Mouse (Mus musculus) CH12.LX (cell line): ENCODE measurements at regions not wholly inside any gene's neighbourhood (a gene's known extent, or its start where the extent isn't known, plus 50 kb on each side); places are given as distances from the start of the nearest gene placed in this dataset.

Source experiments
- DNase-seq: peaks from one replicate; pipeline ENCODE4 v3.0.0-alpha.2; 2013; ENCODE audit errors: extremely low read depth
- H3K27ac ChIP-seq: 2 replicates; pipeline ENCODE4 v1.5.1; 2012; ENCODE audit warnings: low read depth, mild to moderate bottlenecking, control low read depth, moderate library complexity; ENCODE audit not compliant: insufficient read depth
- H3K27me3 ChIP-seq: replicated peaks from 2 replicates; pipeline ENCODE3; 2012; ENCODE audit warnings: inconsistent platforms
- H3K36me3 ChIP-seq, 2 experiments: replicated peaks in 1 of 2; 2 replicates each; pipeline versions ENCODE3 to v1.6.1; 2012; ENCODE audit warnings: inconsistent platforms in 1 of 2, low read length in 1 of 2, mild to moderate bottlenecking in 1 of 2, mixed read lengths in 1 of 2, moderate library complexity in 1 of 2; ENCODE audit not compliant: control insufficient read depth in 1 of 2, insufficient read depth in 1 of 2
- H3K4me1 ChIP-seq, 2 experiments: 2 replicates each; pipeline ENCODE4 v1.6.1; 2012; ENCODE audit warnings: inconsistent platforms in 1 of 2, moderate library complexity in 1 of 2; ENCODE audit not compliant: insufficient read depth in 2 of 2, control insufficient read depth in 1 of 2
- H3K4me2 ChIP-seq: 2 replicates; pipeline ENCODE4 v1.6.1; 2012; ENCODE audit warnings: low read depth, mild to moderate bottlenecking, control low read depth; ENCODE audit not compliant: poor library complexity, insufficient read depth, severe bottlenecking
- H3K4me3 ChIP-seq, 3 experiments: fragments of 150-350 bp in 1 of 3; sonication (generic) in 1 of 3; replicated peaks in 1 of 3; 2 replicates each; pipeline versions ENCODE3 to v1.5.1; 2011 to 2012; ENCODE audit warnings: low read depth in 2 of 3, low read length in 2 of 3, mild to moderate bottlenecking in 2 of 3, moderate library complexity in 2 of 3, control low read depth in 1 of 3, improper control_type of control experiment in 1 of 3, inconsistent platforms in 1 of 3, mixed read lengths in 1 of 3; ENCODE audit not compliant: poor library complexity in 1 of 3
- H3K79me2 ChIP-seq: replicated peaks from 2 replicates; pipeline ENCODE4 v1.6.1; 2012; ENCODE audit warnings: mild to moderate bottlenecking, moderate library complexity; ENCODE audit not compliant: control insufficient read depth, poor library complexity, insufficient read depth, severe bottlenecking; ENCODE audit errors: extremely low read depth
- H3K9ac ChIP-seq: 2 replicates; pipeline ENCODE4 v1.6.1; 2012; ENCODE audit warnings: low read depth, mild to moderate bottlenecking, control low read depth, moderate library complexity; ENCODE audit not compliant: insufficient read depth
- H3K9me3 ChIP-seq: replicated peaks from 2 replicates; pipeline ENCODE3; 2012; ENCODE audit warnings: low read length, inconsistent platforms, mixed read lengths
- CHD2 ChIP-seq: IDR thresholded peaks from 2 replicates; pipeline ENCODE4 v1.6.1; 2011; ENCODE audit warnings: low read length, improper control_type of control experiment
- CTCF ChIP-seq, 2 experiments: IDR thresholded peaks in 1 of 2; conservative IDR thresholded peaks in 1 of 2; 2 replicates each; pipeline ENCODE4 v1.5.1; 2011 to 2012; ENCODE audit warnings: low read depth in 2 of 2, low read length in 2 of 2, improper control_type of control experiment in 1 of 2, inconsistent platforms in 1 of 2, mild to moderate bottlenecking in 1 of 2, moderate library complexity in 1 of 2
- E2F4 ChIP-seq: IDR thresholded peaks from 2 replicates; pipeline ENCODE4 v1.6.1; 2011; ENCODE audit warnings: low read depth, low read length, improper control_type of control experiment; ENCODE audit not compliant: insufficient replicate concordance
- ELF1 ChIP-seq: IDR thresholded peaks from 2 replicates; pipeline ENCODE4 v1.6.1; 2014; ENCODE audit warnings: low read depth, mild to moderate bottlenecking, inconsistent platforms, low read length, improper control_type of control experiment
- EP300 ChIP-seq: IDR thresholded peaks from 2 replicates; pipeline ENCODE4 v1.6.1; 2011; ENCODE audit warnings: low read length, improper control_type of control experiment
- ETS1 ChIP-seq: conservative IDR thresholded peaks from 2 replicates; pipeline ENCODE4 v1.6.1; 2012; ENCODE audit warnings: low read depth, mild to moderate bottlenecking, inconsistent platforms, low read length, improper control_type of control experiment, moderate library complexity
- GABPA ChIP-seq: IDR thresholded peaks from 2 replicates; pipeline ENCODE4 v1.6.1; 2012; ENCODE audit warnings: low read depth, low read length, improper control_type of control experiment, inconsistent platforms; ENCODE audit not compliant: insufficient replicate concordance
- JUN ChIP-seq: IDR thresholded peaks from 2 replicates; pipeline ENCODE4 v1.6.1; 2011; ENCODE audit warnings: low read depth, mild to moderate bottlenecking, low read length, improper control_type of control experiment, moderate library complexity; ENCODE audit not compliant: insufficient read depth
- JUND ChIP-seq: conservative IDR thresholded peaks from 2 replicates; pipeline ENCODE4 v1.6.1; 2011; ENCODE audit warnings: low read depth, low read length, improper control_type of control experiment
- KAT2A ChIP-seq: IDR thresholded peaks from 2 replicates; pipeline ENCODE4 v1.6.1; 2012; ENCODE audit warnings: low read length, improper control_type of control experiment, inconsistent platforms; ENCODE audit not compliant: insufficient replicate concordance
- MAX ChIP-seq: IDR thresholded peaks from 2 replicates; pipeline ENCODE4 v1.6.1; 2011; ENCODE audit warnings: low read length, improper control_type of control experiment
- MAZ ChIP-seq: IDR thresholded peaks from 2 replicates; pipeline ENCODE4 v1.6.1; 2012; ENCODE audit warnings: low read depth, mild to moderate bottlenecking, inconsistent platforms, low read length, improper control_type of control experiment, moderate library complexity
- MEF2A ChIP-seq: IDR thresholded peaks from 2 replicates; pipeline ENCODE4 v1.6.1; 2014; ENCODE audit warnings: low read depth, mild to moderate bottlenecking, inconsistent platforms, low read length, improper control_type of control experiment, borderline replicate concordance
- MXI1 ChIP-seq: IDR thresholded peaks from 2 replicates; pipeline ENCODE4 v1.6.1; 2011; ENCODE audit warnings: mild to moderate bottlenecking, low read depth, low read length, improper control_type of control experiment
- NELFE ChIP-seq: IDR thresholded peaks from 2 replicates; pipeline ENCODE4 v1.6.1; 2011; ENCODE audit warnings: low read depth, low read length, improper control_type of control experiment
- NRF1 ChIP-seq: IDR thresholded peaks from 2 replicates; pipeline ENCODE4 v1.6.1; 2014; ENCODE audit warnings: low read depth, mild to moderate bottlenecking, inconsistent platforms, low read length, improper control_type of control experiment, moderate library complexity
- PAX5 ChIP-seq: IDR thresholded peaks from 2 replicates; pipeline ENCODE4 v1.6.1; 2012; ENCODE audit warnings: low read length, inconsistent platforms, mixed read lengths
- POLR2A ChIP-seq: IDR thresholded peaks from 2 replicates; pipeline ENCODE4 v1.6.1; 2011; ENCODE audit warnings: low read depth, mild to moderate bottlenecking, improper control_type of control experiment, low read length
- POLR2AphosphoS2 ChIP-seq: IDR thresholded peaks from 2 replicates; pipeline ENCODE4 v1.6.1; 2011; ENCODE audit warnings: low read depth, low read length, improper control_type of control experiment
- SIN3A ChIP-seq: IDR thresholded peaks from 2 replicates; pipeline ENCODE4 v1.6.1; 2012; ENCODE audit warnings: low read length, improper control_type of control experiment, inconsistent platforms
- TBP ChIP-seq: conservative IDR thresholded peaks from 2 replicates; pipeline ENCODE4 v1.6.1; 2011; ENCODE audit warnings: low read depth, low read length, improper control_type of control experiment
- TCF12 ChIP-seq: IDR thresholded peaks from 2 replicates; pipeline ENCODE4 v1.6.1; 2014; ENCODE audit warnings: low read depth, mild to moderate bottlenecking, inconsistent platforms, low read length, improper control_type of control experiment
- ZKSCAN1 ChIP-seq: IDR thresholded peaks from 2 replicates; pipeline ENCODE4 v1.6.1; 2012; ENCODE audit warnings: low read depth, inconsistent platforms, low read length, improper control_type of control experiment, borderline replicate concordance
- ZMIZ1 ChIP-seq: IDR thresholded peaks from 2 replicates; pipeline ENCODE4 v1.6.1; 2012; ENCODE audit warnings: low read depth, mild to moderate bottlenecking, inconsistent platforms, low read length, improper control_type of control experiment
- ZNF384 ChIP-seq: IDR thresholded peaks from 2 replicates; pipeline ENCODE4 v1.6.1; 2012; ENCODE audit warnings: low read depth, low read length, improper control_type of control experiment, inconsistent platforms
- dilution Hi-C: fragments of 300-500 bp; cut with MboI; formaldehyde crosslinking; loops from 2 replicates; pipeline ENCODE4 v1.14.3; 2020; ENCODE audit warnings: low sequenced_read_pairs; ENCODE audit not compliant: extremely low pct_unique_long_range_greater_than_20kb, extremely low pct_ligation_motif_present
- in situ Hi-C: fragments of 300-500 bp; cut with MboI; formaldehyde crosslinking; loops from 3 replicates; pipeline ENCODE4 v1.14.3; 2019; ENCODE audit warnings: low sequenced_read_pairs, low pct_ligation_motif_present, low pct_unique_long_range_greater_than_20kb, mixed read lengths

DNA sequence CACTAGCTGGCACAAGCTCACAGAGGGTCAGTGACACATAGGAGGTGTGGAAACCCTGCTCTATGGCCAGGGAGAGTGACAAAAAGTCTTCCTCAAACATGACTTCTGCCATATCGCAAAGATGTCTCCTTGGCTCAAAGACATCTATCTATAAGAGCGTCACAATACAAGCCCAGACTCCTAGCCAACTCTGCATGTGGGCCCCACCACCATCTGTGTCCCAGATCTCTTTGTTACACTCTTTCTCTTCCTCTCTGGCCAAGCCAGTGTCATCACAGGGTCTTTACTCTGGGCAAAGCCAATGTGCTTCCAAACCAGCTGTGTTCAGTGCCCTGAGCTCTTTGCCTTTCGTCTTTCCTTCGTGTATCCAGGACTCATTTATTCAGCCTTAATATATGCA, 143.0 kb upstream of the Rybp start:
- dilution Hi-C loops: no loop called here
- TF ChIP-seq CTCF (conservative IDR thresholded peaks at IDR 0.05 in 1 of 2, IDR thresholded peaks at IDR 0.05 in 1 of 2; ENCODE audit: low read depth in 2 of 2, low read length in 2 of 2) (no peak), MAX (no peak), GABPA (no peak), KAT2A (no peak), ZNF384 (no peak), TCF12 (no peak), MXI1 (no peak), TBP (no peak), ZKSCAN1 (no peak), CHD2 (no peak), MEF2A (no peak), POLR2AphosphoS2 (no peak), MAZ (no peak), ZMIZ1 (no peak), SIN3A (no peak), NRF1 (no peak), ETS1 (no peak), ELF1 (no peak)
- no peaks in the 10 kb centered on the region for H3K36me3 ChIP-seq
- H3K4me1 ChIP-seq: peaks cover 4 to 15% of the 10 kb centered on the region in 2 experiments; a peak in 3 of 4 replicates
- no peak overlapping the region for H3K4me3 ChIP-seq
- no peak for DNase-seq
- H3K9me3 ChIP-seq: peaks cover 9% of the 10 kb centered on the region
- no peak overlapping the region for H3K4me2 ChIP-seq
- H3K79me2 ChIP-seq: no peaks in the 10 kb centered on the region
- no peak overlapping the region for H3K27ac ChIP-seq
- no peak overlapping the region for H3K9ac ChIP-seq
- no peaks in the 10 kb centered on the region for H3K27me3 ChIP-seq
- in situ Hi-C loops: no loop called here

DNA sequence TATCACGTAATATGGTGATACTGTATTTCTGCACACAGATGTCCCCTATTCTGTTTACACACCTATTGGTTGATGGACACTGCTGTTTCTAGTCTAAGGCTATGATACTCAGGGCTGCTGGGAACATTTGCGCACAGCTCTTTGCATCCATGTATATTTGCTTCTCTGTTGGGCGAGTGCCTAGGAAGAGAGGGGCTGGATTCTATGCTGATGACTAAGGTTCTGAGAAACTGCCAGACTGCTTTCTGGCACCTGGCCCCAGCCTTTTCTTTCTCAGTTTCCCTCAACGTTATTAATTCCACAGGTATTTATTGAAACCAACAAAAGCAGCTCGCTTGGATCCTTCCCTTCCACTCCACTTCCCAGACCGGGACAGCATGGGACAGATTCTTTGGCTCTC, 142.2 kb upstream of the Rybp start:
- in situ Hi-C loops (no loop called here), dilution Hi-C loops (no loop called here)
- H3K79me2 ChIP-seq: no peaks in the 10 kb centered on the region
- no peak overlapping the region for H3K4me3 ChIP-seq
- H3K4me2 ChIP-seq: no peak overlapping the region
- no peaks in the 10 kb centered on the region for H3K27me3 ChIP-seq
- H3K27ac ChIP-seq: no peak overlapping the region
- no peaks in the 10 kb centered on the region for H3K36me3 ChIP-seq
- TF ChIP-seq MAZ: no peak
- TF ChIP-seq PAX5: no peak
- no peak for TF ChIP-seq GABPA
- TF ChIP-seq CHD2: no peak
- no peak for TF ChIP-seq NELFE
- TF ChIP-seq JUND: no peak
- TF ChIP-seq TBP: no peak
- TF ChIP-seq ETS1: no peak
- no peak for TF ChIP-seq JUN
- TF ChIP-seq E2F4: no peak
- TF ChIP-seq ZMIZ1: no peak
- no peak for TF ChIP-seq POLR2A
- TF ChIP-seq EP300: no peak
- H3K9me3 ChIP-seq: peaks cover 9% of the 10 kb centered on the region
- no peak for DNase-seq
- H3K4me1 ChIP-seq: peaks cover 4 to 18% of the 10 kb centered on the region in 2 experiments; a peak in 3 of 4 replicates
- no peak overlapping the region for H3K9ac ChIP-seq
